Mouse (Mus musculus) embryonic facial prominence, embryonic 14.5 days (tissue): ENCODE measurements around the gene Cbx7. TPM values are rescaled to one million over a fixed set of nuclear protein-coding genes. Genes with fewer than 3 reads are reported as not detected.

ENCODE experiments used
- ATAC-seq: fragments of 200-750 bp; cut with Nextera tagmentation; 2 replicates; pipeline ENCODE4 v1.8.0; 2017; ENCODE audit warnings: low read depth, moderate number of reproducible peaks, moderate TSS enrichment
- DNase-seq: peaks from one replicate; pipeline ENCODE4 v3.0.0-alpha.2; 2015; ENCODE audit warnings: low spot score
- H3K27ac ChIP-seq: fragments of 300-500 bp; sonication (generic); replicated peaks from 2 replicates; pipeline ENCODE4 v1.5.1; 2014; ENCODE audit warnings: low read depth, mild to moderate bottlenecking, low read length, moderate library complexity
- H3K27me3 ChIP-seq: fragments of 300-500 bp; sonication (generic); replicated peaks from 2 replicates; pipeline ENCODE4 v1.6.1; 2014; ENCODE audit warnings: low read length; ENCODE audit not compliant: control insufficient read depth, insufficient read depth
- H3K36me3 ChIP-seq: fragments of 300-500 bp; sonication (generic); 2 replicates; pipeline ENCODE4 v1.6.1; 2014; ENCODE audit warnings: low read length, mixed read lengths; ENCODE audit not compliant: control insufficient read depth, insufficient read depth
- H3K4me1 ChIP-seq: fragments of 300-500 bp; sonication (generic); 2 replicates; pipeline ENCODE4 v1.6.1; 2014; ENCODE audit warnings: antibody characterized with exemption, low read length; ENCODE audit not compliant: control insufficient read depth, insufficient read depth
- H3K4me2 ChIP-seq: fragments of 300-500 bp; sonication (generic); 2 replicates; pipeline ENCODE4 v1.6.1; 2014; ENCODE audit warnings: low read depth, mild to moderate bottlenecking, low read length, moderate library complexity, mixed read lengths
- H3K4me3 ChIP-seq: fragments of 300-500 bp; sonication (generic); 2 replicates; pipeline ENCODE4 v1.5.1; 2014; ENCODE audit warnings: low read depth, mild to moderate bottlenecking, low read length
- H3K9ac ChIP-seq: fragments of 300-500 bp; sonication (generic); 2 replicates; pipeline ENCODE4 v1.6.1; 2014; ENCODE audit warnings: low read depth, mild to moderate bottlenecking, low read length, moderate library complexity, mixed read lengths
- H3K9me3 ChIP-seq: fragments of 300-500 bp; sonication (generic); 2 replicates; pipeline ENCODE4 v1.6.1; 2016; ENCODE audit warnings: low read length; ENCODE audit not compliant: control insufficient read depth
- WGBS: fragments of 180-500 bp; shearing (Covaris S2); extraction: QIAGEN DNeasy Blood & Tissue Kit; methylation state at CpG from one replicate; pipeline ENCODE4 v1.1.7; 2014; 5-methylcytosine and 5-hydroxymethylcytosine counted together
- polyA plus RNA-seq: library from polyadenylated mRNA; unstranded; fragments of >200 nt; fragmentation: Nextera tagmentation; extraction: Ambion mirVana; gene quantifications from 2 replicates; pipeline ENCODE4 v1.2.1, GENCODE M21; 2014

Cbx7 gene
- polyA plus RNA-seq, 1 experiment from 2014 or later: 1.5 TPM

DNA sequence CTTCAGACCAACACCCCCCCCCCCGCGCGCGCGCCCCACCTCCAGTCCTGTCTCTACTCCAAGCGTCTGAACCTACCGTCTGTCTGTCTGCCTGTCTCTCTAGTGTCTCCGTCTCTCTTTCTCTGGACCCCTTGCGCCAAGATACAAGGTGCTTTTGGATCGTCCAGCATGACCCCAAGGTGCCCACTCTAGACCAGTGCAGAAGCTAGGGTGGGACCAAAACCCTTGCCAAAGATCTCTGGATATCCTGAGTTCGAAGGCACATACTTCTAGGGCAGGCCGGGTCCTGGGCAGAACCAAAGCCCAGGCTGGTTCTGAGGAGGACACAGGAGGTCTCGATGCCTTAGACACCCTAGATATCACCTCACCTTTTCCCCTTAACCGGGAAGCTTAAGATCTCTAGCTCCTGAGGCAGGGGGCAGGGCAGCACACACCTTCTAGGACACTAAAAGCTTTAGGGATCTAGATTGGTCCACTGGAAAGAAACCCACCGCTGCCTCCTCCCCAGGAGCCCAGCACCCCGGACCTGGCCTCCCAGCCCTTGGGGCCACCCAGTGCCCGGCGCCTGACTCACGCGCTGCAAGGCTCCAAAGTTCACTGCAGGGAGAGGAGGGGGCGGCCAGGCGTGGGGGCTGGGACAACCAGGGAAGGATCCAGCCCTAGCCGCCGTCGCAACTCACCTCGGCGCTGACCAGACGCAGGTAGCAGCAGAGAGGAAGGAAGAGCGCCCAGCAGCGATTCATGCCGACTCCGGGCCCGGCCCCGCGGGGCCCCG is 42.5 kb upstream of the Cbx7 start:
- Histone ChIP-seq H3K36me3 (no peaks in the 10 kb centered on the region), H3K4me2 (peak overlapping the region; percentile 99), H3K4me1 (no peaks in the 10 kb centered on the region; the same call in 1 of the 2 replicates), H3K27me3 (peaks cover 61% of the 10 kb centered on the region), H3K4me3 (peak overlapping the region; percentile 59), H3K27ac (peak overlapping the region; percentile 44), H3K9ac (peak overlapping the region; percentile 68), H3K9me3 (no peaks in the 10 kb centered on the region)
- ATAC-seq: no peak
- WGBS: 1% methylated on average over 19 of the region's 36 CpGs
- DNase-seq: no peak

GRCm38 (mm10) chr15:80012527-80013201 is 41.7 kb upstream of the Cbx7 start:
- H3K27ac ChIP-seq: peak overlapping the region; percentile 44
- H3K27me3 ChIP-seq: peaks cover 61% of the 10 kb centered on the region
- peak overlapping the region; percentile 99 for H3K4me2 ChIP-seq
- no peaks in the 10 kb centered on the region for H3K36me3 ChIP-seq
- H3K9ac ChIP-seq: peak overlapping the region; percentile 68
- peak overlapping the region; percentile 59 for H3K4me3 ChIP-seq
- ATAC-seq: peak; percentile 80
- H3K4me1 ChIP-seq: no peaks in the 10 kb centered on the region; the same call in 1 of the 2 replicates
- WGBS: 0% methylated on average over 27 of the region's 60 CpGs
- DNase-seq: peak; percentile 71
- no peaks in the 10 kb centered on the region for H3K9me3 ChIP-seq

- peak; percentile 43 for DNase-seq
Measured at GRCm38 (mm10) chr15:80011778-80012526, 41.0 kb upstream of the Cbx7 start.

DNA sequence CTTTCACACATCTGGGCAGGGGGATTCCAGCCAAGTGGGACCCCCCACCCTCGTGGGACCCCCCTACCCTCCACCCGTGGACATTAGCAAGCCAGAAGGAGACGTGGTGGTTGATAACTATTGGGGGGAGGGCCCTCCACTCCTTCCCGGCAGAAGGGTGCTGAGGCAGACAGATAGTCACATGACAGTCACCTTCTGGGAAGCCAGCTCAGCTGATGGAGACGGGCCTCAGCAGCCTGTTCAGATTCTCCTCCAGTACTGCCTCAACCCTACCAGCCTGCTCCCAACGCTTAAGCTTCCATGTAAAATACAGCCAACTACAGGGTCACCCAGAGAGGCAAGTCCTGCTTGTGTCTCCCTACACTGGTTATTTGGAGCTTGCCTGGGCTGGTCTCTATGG is 40.3 kb upstream of the Cbx7 start:
- Histone ChIP-seq H3K9ac (no peak overlapping the region), H3K27ac (no peak overlapping the region), H3K27me3 (peaks cover 53% of the 10 kb centered on the region), H3K9me3 (no peaks in the 10 kb centered on the region), H3K4me1 (no peaks in the 10 kb centered on the region; the same call in 1 of the 2 replicates), H3K36me3 (no peaks in the 10 kb centered on the region), H3K4me2 (peak overlapping the region; percentile 99; the same call in 1 of the 2 replicates), H3K4me3 (0 out of 2 replicates have a peak overlapping the region, but pooled peaks have one; percentile 10)
- ATAC-seq (no peak), DNase-seq (no peak)
- WGBS: 40% methylated on average over 6 of the region's 6 CpGs

More at GRCm38 (mm10) chr15:80011778-80012526, 41.0 kb upstream of the Cbx7 start:
- Histone ChIP-seq H3K9me3 (no peaks in the 10 kb centered on the region), H3K36me3 (no peaks in the 10 kb centered on the region), H3K4me3 (peak overlapping the region; percentile 59), H3K27ac (no peak overlapping the region; the same call in 1 of the 2 replicates), H3K4me2 (peak overlapping the region; percentile 99), H3K27me3 (peaks cover 60% of the 10 kb centered on the region), H3K4me1 (no peaks in the 10 kb centered on the region; the same call in 1 of the 2 replicates), H3K9ac (peak overlapping the region; percentile 68)
- whole genome bisulfite sequencing: 2% methylated on average over 17 of the region's 56 CpGs
- peak; percentile 9; the same call in 1 of the 2 replicates for ATAC-seq

DNA sequence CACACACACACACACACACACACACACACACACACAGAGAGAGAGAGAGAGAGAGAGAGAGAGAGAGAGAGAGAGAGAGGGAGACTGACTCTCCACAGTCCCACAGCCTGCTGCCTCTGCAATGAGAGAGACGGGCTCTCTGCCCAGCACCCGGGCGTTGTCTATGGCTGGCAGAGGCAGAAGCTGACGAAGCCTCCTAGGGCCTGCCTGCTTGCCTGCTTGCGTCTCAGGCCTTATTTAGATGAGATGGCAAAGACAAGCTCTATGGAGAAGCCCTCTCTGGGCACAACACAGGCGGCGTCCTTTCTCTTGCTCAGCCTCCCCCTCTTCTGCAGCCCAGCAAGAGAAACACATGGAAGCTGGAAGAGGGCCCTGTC is 39.3 kb upstream of the Cbx7 start:
- H3K27ac ChIP-seq: no peak overlapping the region
- no peak for DNase-seq
- H3K36me3 ChIP-seq: no peaks in the 10 kb centered on the region
- no peaks in the 10 kb centered on the region; the same call in 1 of the 2 replicates for H3K4me1 ChIP-seq
- ATAC-seq: no peak
- WGBS: 36% methylated on average over 7 of the region's 7 CpGs
- H3K9ac ChIP-seq: no peak overlapping the region
- H3K4me3 ChIP-seq: no peak overlapping the region
- H3K4me2 ChIP-seq: no peak overlapping the region
- H3K9me3 ChIP-seq: no peaks in the 10 kb centered on the region
- H3K27me3 ChIP-seq: peaks cover 42% of the 10 kb centered on the region

DNA sequence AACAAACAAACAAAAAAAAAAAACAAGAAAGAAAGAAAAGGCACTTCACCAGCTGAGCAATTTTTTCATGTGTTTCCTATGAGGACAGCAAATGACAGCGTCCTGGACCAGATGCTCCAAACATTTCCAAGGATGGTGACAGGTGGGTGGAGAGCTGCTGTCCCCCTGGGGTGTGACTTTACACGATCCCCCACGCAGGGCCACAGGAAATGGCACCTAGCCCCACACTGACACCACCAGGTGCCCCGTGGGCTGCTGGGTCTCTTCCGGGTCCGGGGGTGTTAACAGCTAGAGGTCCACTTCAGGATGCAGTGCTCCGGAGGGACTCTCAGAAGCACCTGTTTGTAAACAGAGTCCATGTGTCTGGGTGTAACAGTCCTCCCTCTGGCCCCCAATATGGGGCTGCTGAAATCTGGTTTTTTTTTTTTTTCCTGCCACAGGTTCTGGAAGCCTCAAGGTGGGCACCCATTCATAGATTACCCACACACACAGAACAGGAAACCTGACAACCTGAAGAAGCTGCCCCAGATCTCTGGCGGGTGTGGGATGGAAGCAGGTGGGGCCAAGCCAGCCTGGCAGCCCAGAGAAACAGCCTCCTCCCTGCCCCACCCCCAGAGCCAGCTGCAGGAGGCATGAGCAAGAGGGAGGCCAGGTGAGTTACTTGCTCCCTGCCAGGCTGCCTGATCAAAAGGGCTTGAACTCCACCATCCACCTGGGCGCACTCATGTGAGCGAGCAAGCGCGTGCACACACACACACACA is 38.7 kb upstream of the Cbx7 start:
- Histone ChIP-seq H3K4me3 (no peak overlapping the region), H3K27me3 (peaks cover 37% of the 10 kb centered on the region), H3K9me3 (no peaks in the 10 kb centered on the region), H3K27ac (no peak overlapping the region), H3K4me2 (no peak overlapping the region), H3K4me1 (no peaks in the 10 kb centered on the region; the same call in 1 of the 2 replicates), H3K9ac (no peak overlapping the region), H3K36me3 (no peaks in the 10 kb centered on the region)
- ATAC-seq (no peak), DNase-seq (no peak)
- 45% methylated on average over 12 of the region's 12 CpGs for WGBS

DNA sequence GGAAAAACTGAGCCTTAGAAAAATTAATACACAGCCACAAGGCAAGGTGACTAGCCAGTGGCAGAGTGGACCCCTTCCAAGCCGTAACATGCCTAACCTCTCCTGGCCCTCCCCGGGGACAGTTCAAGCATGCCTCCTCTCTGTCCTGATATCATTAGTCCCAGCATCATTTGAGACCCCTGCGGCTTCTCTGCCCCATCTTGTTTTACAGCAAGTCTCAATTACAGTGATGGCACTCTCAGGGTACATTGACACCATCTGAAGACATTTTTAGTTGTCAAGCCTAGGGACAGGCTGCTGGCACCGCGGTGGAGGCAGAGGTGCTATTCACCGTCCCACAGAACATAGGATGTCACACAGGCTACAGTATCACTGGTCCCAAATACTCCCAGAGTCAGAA is 37.5 kb upstream of the Cbx7 start:
- Histone ChIP-seq H3K9me3 (no peaks in the 10 kb centered on the region), H3K4me3 (no peak overlapping the region), H3K4me1 (no peaks in the 10 kb centered on the region; the same call in 1 of the 2 replicates), H3K27ac (no peak overlapping the region), H3K9ac (no peak overlapping the region), H3K4me2 (no peak overlapping the region), H3K27me3 (peaks cover 25% of the 10 kb centered on the region), H3K36me3 (no peaks in the 10 kb centered on the region)
- DNase-seq: no peak
- 86% methylated on average over 6 of the region's 6 CpGs for WGBS
- ATAC-seq: no peak

DNA sequence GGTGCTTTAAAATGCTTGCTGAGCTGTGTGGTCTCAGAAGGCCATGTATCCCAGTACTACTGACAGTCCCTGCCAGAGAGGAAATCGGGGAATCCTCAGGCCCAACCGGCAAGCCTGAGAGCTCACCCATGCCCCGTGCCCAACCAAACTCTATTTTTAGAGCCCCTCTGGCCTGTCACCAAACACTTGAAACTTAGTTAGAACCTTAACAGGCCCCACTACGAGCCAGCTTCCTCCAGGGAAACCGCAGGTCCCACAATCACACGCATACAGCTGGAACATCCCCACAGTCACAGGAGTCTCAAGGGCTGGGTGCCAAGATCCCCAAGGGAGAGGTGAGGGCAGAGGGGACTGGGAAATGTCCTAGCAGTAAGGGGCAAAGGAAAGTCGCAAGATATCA is 35.2 kb upstream of the Cbx7 start:
- H3K27me3 ChIP-seq: peaks cover 4% of the 10 kb centered on the region; the same call in 1 of the 2 replicates
- ATAC-seq: no peak
- H3K27ac ChIP-seq: no peak overlapping the region
- H3K36me3 ChIP-seq: no peaks in the 10 kb centered on the region
- 73% methylated on average over 7 of the region's 7 CpGs for WGBS
- H3K4me1 ChIP-seq: no peaks in the 10 kb centered on the region; the same call in 1 of the 2 replicates
- no peaks in the 10 kb centered on the region for H3K9me3 ChIP-seq
- H3K9ac ChIP-seq: no peak overlapping the region
- no peak for DNase-seq
- H3K4me2 ChIP-seq: no peak overlapping the region
- H3K4me3 ChIP-seq: no peak overlapping the region
